Mouse (Mus musculus) ES-Bruce4 (cell line): Measurements from ENCODE around the gene Krt9. TPM values are rescaled to one million over a fixed set of nuclear protein-coding genes. Genes with fewer than 3 reads are reported as not detected.
"Not testable (repeated sequence)": the region's sequence is repeated elsewhere in the genome, so short reads cannot be mapped to it uniquely, and the experiment has no call there.

Experiments
- H3K27ac ChIP-seq: 2 replicates; pipeline ENCODE4 v1.5.1; 2012; ENCODE audit warnings: low read length, inconsistent platforms; ENCODE audit not compliant: insufficient read depth
- H3K27me3 ChIP-seq: 2 replicates; pipeline ENCODE4 v1.6.1; 2012; ENCODE audit warnings: mild to moderate bottlenecking, low read length, inconsistent platforms; ENCODE audit not compliant: control insufficient read depth, poor library complexity, insufficient read depth, severe bottlenecking
- H3K36me3 ChIP-seq: 2 replicates; pipeline ENCODE4 v1.6.1; 2012; ENCODE audit warnings: inconsistent platforms, mild to moderate bottlenecking, low read length, moderate library complexity; ENCODE audit not compliant: control insufficient read depth, poor library complexity, insufficient read depth, severe bottlenecking
- H3K4me1 ChIP-seq: one replicate; pipeline ENCODE4 v1.8.1; 2011; ENCODE audit warnings: low read length; ENCODE audit not compliant: control insufficient read depth, insufficient read depth
- H3K4me3 ChIP-seq: 2 replicates; pipeline ENCODE4 v1.5.1; 2011; ENCODE audit warnings: low read depth, mild to moderate bottlenecking, low read length
- H3K9ac ChIP-seq: 2 replicates; pipeline ENCODE4 v1.6.1; 2012; ENCODE audit warnings: low read depth, mild to moderate bottlenecking, inconsistent platforms; ENCODE audit not compliant: poor library complexity, severe bottlenecking
- H3K9me3 ChIP-seq: replicated peaks from 2 replicates; pipeline ENCODE4 v1.6.1; 2012; ENCODE audit warnings: mild to moderate bottlenecking, low read length, inconsistent platforms; ENCODE audit not compliant: control insufficient read depth, poor library complexity, insufficient read depth, severe bottlenecking
- CTCF ChIP-seq: IDR thresholded peaks from one replicate; pipeline ENCODE4 v1.8.1; 2011; ENCODE audit warnings: low read depth, low read length
- EP300 ChIP-seq: IDR thresholded peaks from 2 replicates; pipeline ENCODE4 v1.6.1; 2011; ENCODE audit warnings: low read depth, low read length; ENCODE audit not compliant: insufficient read depth
- POLR2A ChIP-seq: IDR thresholded peaks from one replicate; pipeline ENCODE4 v1.8.1; 2011; ENCODE audit warnings: low read length; ENCODE audit not compliant: insufficient read depth
- polyA plus RNA-seq: library from polyadenylated mRNA; stranded (reverse); fragments of >200 nt; gene quantifications from 2 replicates; pipeline ENCODE4 v1.2.4, GENCODE M21; 2011; ENCODE audit warnings: low read depth; ENCODE audit not compliant: missing spikeins, insufficient read depth, insufficient read length

Krt9 gene
- not detected in 2 replicates for polyA plus RNA-seq

DNA sequence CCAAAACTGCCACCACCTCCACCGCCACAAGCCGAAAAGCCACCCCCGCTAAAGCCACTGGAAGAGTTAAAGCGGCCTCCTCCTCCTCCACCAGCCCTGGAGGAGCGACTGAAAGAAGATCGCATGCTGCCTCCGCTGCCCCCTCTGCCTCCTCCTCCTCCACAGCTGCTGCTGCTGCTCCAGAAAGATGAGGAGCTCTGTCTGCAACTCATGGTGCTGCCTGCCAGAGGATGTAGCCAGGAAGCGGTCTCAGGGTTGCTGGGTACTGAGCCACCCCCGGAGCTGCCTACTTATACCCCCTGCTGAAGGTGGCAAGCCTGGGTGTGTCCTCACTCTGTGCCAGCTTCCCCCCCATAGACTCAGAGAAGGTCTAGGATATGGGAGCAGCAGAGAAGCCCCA lies at the start of gene Krt9:
Krt9 (minus strand) TSS at position 255 of the 400 bp plus-strand sequence.
- Histone ChIP-seq H3K27me3 (no peaks in the 10 kb centered on the region), H3K9me3 (no peaks in the 10 kb centered on the region), H3K27ac (no peak within 1 kb of the TSS), H3K36me3 (no peaks in the 10 kb centered on the region), H3K4me3 (no peak within 1 kb of the TSS), H3K4me1 (peaks cover 10% of the 10 kb centered on the region), H3K9ac (no peak within 1 kb of the TSS)
- TF ChIP-seq EP300 (no peak), POLR2A (no peak), CTCF (no peak)

DNA sequence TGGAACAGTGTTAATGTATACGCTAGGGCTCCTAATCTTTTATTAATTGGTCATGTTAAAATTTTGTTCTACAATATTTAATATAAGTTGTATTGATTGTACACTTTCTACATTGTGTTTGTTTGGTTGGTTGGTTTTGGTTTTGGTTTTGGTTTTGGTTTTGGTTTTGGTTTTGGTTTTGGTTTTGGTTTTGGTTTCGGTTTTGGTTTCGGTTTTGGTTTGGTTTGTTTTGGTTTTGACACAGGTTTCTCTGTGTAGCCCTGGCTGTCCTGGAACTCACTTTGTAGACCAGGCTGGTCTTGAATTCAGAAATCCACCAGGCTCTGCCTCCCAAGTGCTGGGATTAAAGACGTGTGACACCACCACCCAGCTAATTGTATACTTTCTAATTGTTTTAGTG lies 47.2 kb upstream of the Krt9 start:
- not testable (repeated sequence) for H3K9ac ChIP-seq, H3K36me3 ChIP-seq, H3K9me3 ChIP-seq, H3K27me3 ChIP-seq, H3K4me1 ChIP-seq, H3K27ac ChIP-seq, H3K4me3 ChIP-seq

- Histone ChIP-seq H3K27me3 (no peaks in the 10 kb centered on the region), H3K27ac (no peak overlapping the region), H3K9me3 (peaks cover 10% of the 10 kb centered on the region), H3K36me3 (no peaks in the 10 kb centered on the region), H3K9ac (no peak overlapping the region), H3K4me3 (no peak overlapping the region), H3K4me1 (peaks cover 3% of the 10 kb centered on the region)
- no peak for TF ChIP-seq EP300
- TF ChIP-seq POLR2A, result no peak
- TF ChIP-seq CTCF, result no peak
Observed at GRCm38 (mm10) chr11:100221741-100222140, 28.7 kb upstream of the Krt9 start.

- Histone ChIP-seq H3K27ac (no peak overlapping the region), H3K9ac (no peak overlapping the region), H3K36me3 (no peaks in the 10 kb centered on the region), H3K4me3 (no peak overlapping the region), H3K9me3 (no peaks in the 10 kb centered on the region), H3K27me3 (no peaks in the 10 kb centered on the region), H3K4me1 (peaks cover 3% of the 10 kb centered on the region)
- TF ChIP-seq EP300, result no peak
Observed at GRCm38 (mm10) chr11:100219304-100219703, 26.3 kb upstream of the Krt9 start.

DNA sequence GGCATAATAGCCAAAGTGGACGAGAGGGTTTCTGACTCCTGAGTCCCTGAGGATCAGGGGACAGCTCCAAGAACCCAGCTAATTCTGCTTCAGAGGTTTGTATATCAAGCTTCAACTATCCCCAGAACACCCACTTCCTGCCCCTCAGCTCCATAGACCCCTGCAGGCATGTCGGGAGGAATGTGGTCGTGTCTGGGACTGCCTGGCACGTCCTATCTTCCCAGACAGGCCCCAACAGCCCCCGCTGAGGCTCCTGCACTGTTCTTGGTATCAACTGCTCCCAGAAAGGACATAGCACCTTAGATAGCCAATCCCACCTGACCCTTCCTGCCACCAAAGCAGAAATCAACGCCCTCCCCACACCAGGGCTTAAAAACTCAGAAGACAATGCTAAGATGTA lies 15.5 kb upstream of the Krt9 start:
- Histone ChIP-seq H3K27me3 (no peaks in the 10 kb centered on the region), H3K27ac (no peak overlapping the region), H3K4me3 (no peak overlapping the region), H3K9ac (no peak overlapping the region), H3K4me1 (no peaks in the 10 kb centered on the region), H3K36me3 (no peaks in the 10 kb centered on the region), H3K9me3 (no peaks in the 10 kb centered on the region)
- TF ChIP-seq CTCF (no peak), POLR2A (no peak), EP300 (no peak)

- no peaks in the 10 kb centered on the region for H3K9me3 ChIP-seq
- no peaks in the 10 kb centered on the region for H3K4me1 ChIP-seq
- no peak within 1 kb of the TSS for H3K9ac ChIP-seq
- no peaks in the 10 kb centered on the region for H3K36me3 ChIP-seq
- H3K27ac ChIP-seq, result no peak within 1 kb of the TSS
- H3K27me3 ChIP-seq, result no peaks in the 10 kb centered on the region
- H3K4me3 ChIP-seq, result no peak within 1 kb of the TSS
- TF ChIP-seq POLR2A (no peak), CTCF (no peak), EP300 (no peak)
Observed at GRCm38 (mm10) chr11:100207498-100207897, 14.5 kb upstream of the Krt9 start, which contains the start of gene Krt14. Krt14 (minus strand) TSS chr11:100207548.

DNA sequence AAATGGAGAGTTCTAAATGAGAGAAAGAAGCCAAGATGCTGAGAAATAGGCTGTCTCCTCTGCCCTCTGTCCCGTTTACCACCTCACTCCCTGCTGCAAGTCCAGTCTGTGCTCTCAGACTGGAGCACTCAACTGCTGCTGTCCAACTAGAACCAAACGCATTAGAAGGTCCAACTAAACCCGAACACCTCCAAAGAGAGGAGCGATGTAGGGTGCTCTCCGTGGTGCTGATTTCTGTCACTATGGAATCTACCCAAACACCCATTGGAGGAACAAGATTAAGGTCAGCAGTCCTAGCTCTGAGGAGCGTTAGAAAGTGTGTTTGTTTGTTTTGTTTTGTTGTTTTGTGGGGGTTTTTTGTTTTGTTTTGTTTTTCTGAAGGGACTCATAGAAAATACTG lies 10.4 kb upstream of the Krt9 start:
- no peaks in the 10 kb centered on the region for H3K36me3 ChIP-seq
- H3K27ac ChIP-seq, result no peak overlapping the region
- TF ChIP-seq CTCF (no peak), POLR2A (no peak), EP300 (no peak)
- no peaks in the 10 kb centered on the region for H3K27me3 ChIP-seq
- H3K4me3 ChIP-seq, result no peak overlapping the region
- H3K4me1 ChIP-seq, result peaks cover 5% of the 10 kb centered on the region
- H3K9me3 ChIP-seq, result no peaks in the 10 kb centered on the region
- H3K9ac ChIP-seq, result no peak overlapping the region
